Mouse (Mus musculus) lung, adult 2 months (tissue): ENCODE data around the gene Itga3.
A peak's percentile ranks its signal among the peaks of the same experiment; 100 is the strongest.

Experiments used
- CTCF ChIP-seq: fragments of 200-500 bp; IDR thresholded peaks from 2 replicates; pipeline ENCODE4 v1.5.1; 2011; ENCODE audit warnings: mild to moderate bottlenecking, low read length, control low read depth; ENCODE audit not compliant: insufficient read depth
- POLR2A ChIP-seq: fragments of 200-500 bp; IDR thresholded peaks from 2 replicates; pipeline ENCODE4 v1.6.1; 2011; ENCODE audit warnings: low read depth, mild to moderate bottlenecking, control low read depth, low read length, borderline replicate concordance; ENCODE audit errors: extremely low read depth

- peak; percentile 33; the same call in 1 of the 2 replicates for TF ChIP-seq POLR2A
- TF ChIP-seq CTCF, result peak; percentile 98
Observed at GRCm38 (mm10) chr11:95001058-95001457, 75.5 kb downstream of the Itga3 start.
